Mouse (Mus musculus): Measurements from ENCODE around the gene Gm17571. TPM values are rescaled to one million over a fixed set of nuclear protein-coding genes. Genes with fewer than 3 reads are reported as not detected.

The Gm17571 gene
- total and polyA plus RNA-seq, 3 experiments: not detected

DNA sequence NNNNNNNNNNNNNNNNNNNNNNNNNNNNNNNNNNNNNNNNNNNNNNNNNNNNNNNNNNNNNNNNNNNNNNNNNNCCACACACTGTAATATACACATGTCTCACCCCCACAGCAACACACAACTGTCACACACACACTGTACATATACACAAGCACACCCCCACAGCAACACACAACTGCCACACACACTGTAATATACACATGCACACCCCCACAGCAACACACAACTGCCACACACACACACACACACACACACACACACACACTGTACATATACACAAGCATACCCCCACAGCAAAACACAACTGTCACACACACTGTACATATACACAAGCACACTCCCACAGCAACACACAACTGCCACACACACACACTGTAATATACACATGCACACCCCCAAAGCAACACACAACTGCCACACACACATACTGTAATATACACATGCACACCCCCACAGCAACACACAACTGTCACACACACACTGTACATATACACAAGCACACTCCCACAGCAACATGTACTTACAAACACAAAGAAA lies 32.3 kb downstream of the Gm17571 start:
- dilution Hi-C loops (cut with MboI; ENCODE audit: extremely low pct_ligation_motif_present, extremely low pct_unique_long_range_greater_than_20kb, low sequenced_read_pairs): no loop called here
- Histone ChIP-seq H3K4me1 (ENCODE audit: control insufficient read depth in 1 of 2, insufficient read depth in 2 of 2) (peaks cover 0 to 5% of the 10 kb centered on the region in 2 experiments; a peak in 1 of 4 replicates), H3K27me3 (replicated peaks) (no peaks in the 10 kb centered on the region), H3K79me2 (replicated peaks; ENCODE audit: control insufficient read depth, extremely low read depth, insufficient read depth, poor library complexity, severe bottlenecking) (no peaks in the 10 kb centered on the region; the same call in 1 of the 2 replicates), H3K4me2 (ENCODE audit: insufficient read depth, low read depth, poor library complexity, severe bottlenecking) (no peak overlapping the region), H3K9me3 (replicated peaks; ENCODE audit: low read length) (no peaks in the 10 kb centered on the region), H3K9ac (ENCODE audit: insufficient read depth, low read depth) (no peak overlapping the region), H3K36me3 (replicated peaks in 1 of 2; ENCODE audit: control insufficient read depth in 1 of 2, insufficient read depth in 1 of 2, low read length in 1 of 2) (peaks cover 6 to 7% of the 10 kb centered on the region in 2 experiments), H3K4me3 (replicated peaks in 1 of 3; ENCODE audit: low read depth in 2 of 3, low read length in 2 of 3, poor library complexity in 1 of 3) (no peak overlapping the region), H3K27ac (ENCODE audit: insufficient read depth, low read depth) (no peak overlapping the region)
- in situ Hi-C loops (cut with MboI; ENCODE audit: low pct_ligation_motif_present, low pct_unique_long_range_greater_than_20kb, low sequenced_read_pairs): no loop called here
- no peak for DNase-seq (ENCODE audit: extremely low read depth)
- TF ChIP-seq TCF12 (IDR thresholded peaks at IDR 0.05; ENCODE audit: low read depth, low read length) (no peak), CHD2 (IDR thresholded peaks at IDR 0.05; ENCODE audit: low read length) (no peak), MAZ (IDR thresholded peaks at IDR 0.05; ENCODE audit: low read depth, low read length) (no peak), ZMIZ1 (IDR thresholded peaks at IDR 0.05; ENCODE audit: low read depth, low read length) (no peak), USF2 (conservative IDR thresholded peaks at IDR 0.05; ENCODE audit: low read depth, low read length) (no peak), PAX5 (IDR thresholded peaks at IDR 0.05; ENCODE audit: low read length) (no peak), NRF1 (IDR thresholded peaks at IDR 0.05; ENCODE audit: low read depth, low read length) (no peak), MXI1 (IDR thresholded peaks at IDR 0.05; ENCODE audit: low read depth, low read length) (no peak), CTCF (conservative IDR thresholded peaks at IDR 0.05 in 1 of 2, IDR thresholded peaks at IDR 0.05 in 1 of 2; ENCODE audit: low read depth in 2 of 2, low read length in 2 of 2) (no peak), JUND (conservative IDR thresholded peaks at IDR 0.05; ENCODE audit: low read depth, low read length) (no peak), KAT2A (IDR thresholded peaks at IDR 0.05; ENCODE audit: insufficient replicate concordance, low read length) (no peak), EP300 (IDR thresholded peaks at IDR 0.05; ENCODE audit: low read length) (no peak)

Other genes starting within 250 kb of the Gm17571 start
- 2.3 and 2.4 TPM in 2 replicates for gene Jrkl, start 200.9 kb downstream of the Gm17571 start, total RNA-seq (2012; rRNA removed)
- gene Jrkl, start 200.9 kb downstream of the Gm17571 start, total RNA-seq (2014; rRNA removed): 3.7 and 4.2 TPM in 2 replicates
- gene Jrkl, start 200.9 kb downstream of the Gm17571 start, polyA plus RNA-seq (2012; ENCODE audit: insufficient read length, low read depth): 2.5 and 3.1 TPM in 2 replicates
- gene Ccdc82, start 199.8 kb downstream of the Gm17571 start, total RNA-seq (2012; rRNA removed): 8.1 and 9.5 TPM in 2 replicates
- 11.3 and 14.2 TPM in 2 replicates for gene Ccdc82, start 199.8 kb downstream of the Gm17571 start, total RNA-seq (2014; rRNA removed)
- gene Ccdc82, start 199.8 kb downstream of the Gm17571 start, polyA plus RNA-seq (2012; ENCODE audit: insufficient read length, low read depth): 11.9 and 12.6 TPM in 2 replicates
- 4.6 and 5.9 TPM in 2 replicates for gene Maml2, start 148.8 kb downstream of the Gm17571 start, total RNA-seq (2012; rRNA removed)
- gene Maml2, start 148.8 kb downstream of the Gm17571 start, total RNA-seq (2014; rRNA removed): 4.3 and 5.9 TPM in 2 replicates
- gene Maml2, start 148.8 kb downstream of the Gm17571 start, polyA plus RNA-seq (2012; ENCODE audit: insufficient read length, low read depth): 5.6 and 9.1 TPM in 2 replicates